Mouse (Mus musculus) forebrain, embryonic 15.5 days (tissue): Measurements from ENCODE around the gene Ptprh. TPM values are rescaled to one million over a fixed set of nuclear protein-coding genes. Genes with fewer than 3 reads are reported as not detected.

Experiments
- ATAC-seq: fragments of 200-750 bp; cut with Nextera tagmentation; replicated peaks from 2 replicates; pipeline ENCODE4 v1.8.0; 2017; ENCODE audit warnings: mild to moderate bottlenecking, moderate TSS enrichment, moderate library complexity
- H3K27ac ChIP-seq: fragments of 300-500 bp; sonication (generic); replicated peaks from 2 replicates; pipeline ENCODE4 v1.5.1; 2015; ENCODE audit warnings: mild to moderate bottlenecking, inconsistent platforms
- H3K27me3 ChIP-seq: fragments of 300-500 bp; sonication (generic); 2 replicates; pipeline ENCODE4 v1.6.1; 2015; ENCODE audit warnings: inconsistent platforms
- H3K36me3 ChIP-seq: fragments of 300-500 bp; sonication (generic); 2 replicates; pipeline ENCODE4 v1.6.1; 2015; ENCODE audit warnings: mild to moderate bottlenecking, inconsistent platforms
- H3K4me1 ChIP-seq: fragments of 300-500 bp; sonication (generic); 2 replicates; pipeline ENCODE4 v1.6.1; 2015; ENCODE audit warnings: inconsistent platforms
- H3K4me2 ChIP-seq: fragments of 300-500 bp; sonication (generic); replicated peaks from 2 replicates; pipeline ENCODE4 v1.6.1; 2015; ENCODE audit warnings: mild to moderate bottlenecking, inconsistent platforms
- H3K4me3 ChIP-seq: fragments of 300-500 bp; sonication (generic); 2 replicates; pipeline ENCODE4 v1.5.1; 2015; ENCODE audit warnings: mild to moderate bottlenecking, inconsistent platforms
- H3K9ac ChIP-seq: fragments of 300-500 bp; sonication (generic); replicated peaks from 2 replicates; pipeline ENCODE4 v1.6.1; 2015; ENCODE audit warnings: mild to moderate bottlenecking, inconsistent platforms
- H3K9me3 ChIP-seq: fragments of 300-500 bp; sonication (generic); 2 replicates; pipeline ENCODE4 v1.6.1; 2016; ENCODE audit warnings: inconsistent platforms
- WGBS: fragments of 180-500 bp; shearing (Covaris S2); methylation state at CpG from one replicate; pipeline ENCODE4 v1.1.7; 2015; ENCODE audit warnings: mixed read lengths; 5-methylcytosine and 5-hydroxymethylcytosine counted together
- polyA plus RNA-seq: library from polyadenylated mRNA; unstranded; fragments of >200 nt; fragmentation: Nextera tagmentation; extraction: Ambion mirVana; gene quantifications from 2 replicates; pipeline ENCODE4 v1.2.1, GENCODE M21; 2015

Ptprh gene
- polyA plus RNA-seq, 1 experiment from 2014 or later, result 0.24 TPM

GRCm38 (mm10) chr7:4629586-4629985 is 25.7 kb upstream of the Ptprh start:
- ATAC-seq, result no peak
- WGBS, result 93% methylated on average over 5 of the region's 5 CpGs
- no peaks in the 10 kb centered on the region for H3K9me3 ChIP-seq
- no peaks in the 10 kb centered on the region for H3K27me3 ChIP-seq
- H3K9ac ChIP-seq, result no peak overlapping the region
- no peaks in the 10 kb centered on the region for H3K4me1 ChIP-seq
- no peak overlapping the region for H3K27ac ChIP-seq
- H3K36me3 ChIP-seq, result peaks cover 56% of the 10 kb centered on the region
- no peak overlapping the region for H3K4me2 ChIP-seq
- no peak overlapping the region for H3K4me3 ChIP-seq

GRCm38 (mm10) chr7:4625928-4626327 is 22.1 kb upstream of the Ptprh start:
- no peaks in the 10 kb centered on the region for H3K9me3 ChIP-seq
- no peak overlapping the region for H3K9ac ChIP-seq
- WGBS, result 92% methylated on average over 2 of the region's 2 CpGs
- ATAC-seq, result no peak
- H3K4me1 ChIP-seq, result no peaks in the 10 kb centered on the region
- no peak overlapping the region for H3K27ac ChIP-seq
- no peak overlapping the region for H3K4me2 ChIP-seq
- H3K27me3 ChIP-seq, result no peaks in the 10 kb centered on the region
- peaks cover 23% of the 10 kb centered on the region for H3K36me3 ChIP-seq
- no peak overlapping the region for H3K4me3 ChIP-seq

- no peak overlapping the region for H3K4me2 ChIP-seq
These were observed 20.5 kb upstream of the Ptprh start for GRCm38 (mm10) chr7:4624343-4624742.

GRCm38 (mm10) chr7:4623544-4624189 is 19.8 kb upstream of the Ptprh start:
- no peaks in the 10 kb centered on the region for H3K9me3 ChIP-seq
- no peak overlapping the region for H3K4me2 ChIP-seq
- H3K9ac ChIP-seq, result no peak overlapping the region
- 0 out of 2 replicates have a peak, but pooled peaks have one; percentile 62 for ATAC-seq
- no peaks in the 10 kb centered on the region for H3K27me3 ChIP-seq
- H3K27ac ChIP-seq, result no peak overlapping the region
- H3K36me3 ChIP-seq, result peaks cover 3% of the 10 kb centered on the region; the same call in 1 of the 2 replicates
- no peak overlapping the region for H3K4me3 ChIP-seq
- H3K4me1 ChIP-seq, result no peaks in the 10 kb centered on the region
- WGBS, result 34% methylated on average over 3 of the region's 4 CpGs

More at GRCm38 (mm10) chr7:4624343-4624742, 20.5 kb upstream of the Ptprh start:
- Histone ChIP-seq H3K4me1 (no peaks in the 10 kb centered on the region), H3K27ac (no peak overlapping the region), H3K4me3 (no peak overlapping the region), H3K27me3 (no peaks in the 10 kb centered on the region), H3K9ac (no peak overlapping the region), H3K36me3 (peaks cover 10% of the 10 kb centered on the region; the same call in 1 of the 2 replicates), H3K9me3 (no peaks in the 10 kb centered on the region)
- 0 out of 2 replicates have a peak, but pooled peaks have one; percentile 35 for ATAC-seq
- WGBS, result 54% methylated on average over 1 of the region's 1 CpGs

GRCm38 (mm10) chr7:4619979-4620378 is 16.1 kb upstream of the Ptprh start:
- no peaks in the 10 kb centered on the region for H3K36me3 ChIP-seq
- no peaks in the 10 kb centered on the region for H3K27me3 ChIP-seq
- H3K4me3 ChIP-seq, result no peak overlapping the region
- no peak overlapping the region for H3K27ac ChIP-seq
- WGBS, result 40% methylated on average over 1 of the region's 1 CpGs
- no peaks in the 10 kb centered on the region for H3K4me1 ChIP-seq
- no peak for ATAC-seq
- H3K4me2 ChIP-seq, result no peak overlapping the region
- H3K9ac ChIP-seq, result no peak overlapping the region
- H3K9me3 ChIP-seq, result no peaks in the 10 kb centered on the region

GRCm38 (mm10) chr7:4613740-4614403 is 10.0 kb upstream of the Ptprh start:
- no peak overlapping the region for H3K9ac ChIP-seq
- H3K4me2 ChIP-seq, result no peak overlapping the region
- H3K4me1 ChIP-seq, result no peaks in the 10 kb centered on the region
- 82% methylated on average over 14 of the region's 14 CpGs for WGBS
- no peak overlapping the region for H3K27ac ChIP-seq
- no peak for ATAC-seq
- no peak overlapping the region for H3K4me3 ChIP-seq
- no peaks in the 10 kb centered on the region for H3K36me3 ChIP-seq
- H3K27me3 ChIP-seq, result no peaks in the 10 kb centered on the region
- H3K9me3 ChIP-seq, result no peaks in the 10 kb centered on the region

GRCm38 (mm10) chr7:4612956-4613355 is 9.1 kb upstream of the Ptprh start:
- ATAC-seq, result no peak
- no peaks in the 10 kb centered on the region for H3K27me3 ChIP-seq
- 62% methylated on average over 1 of the region's 1 CpGs for WGBS
- H3K9ac ChIP-seq, result no peak overlapping the region
- H3K4me2 ChIP-seq, result no peak overlapping the region
- H3K9me3 ChIP-seq, result no peaks in the 10 kb centered on the region
- H3K27ac ChIP-seq, result no peak overlapping the region
- no peaks in the 10 kb centered on the region for H3K4me1 ChIP-seq
- H3K36me3 ChIP-seq, result no peaks in the 10 kb centered on the region
- no peak overlapping the region for H3K4me3 ChIP-seq

- ATAC-seq, result no peak
- H3K9me3 ChIP-seq, result no peaks in the 10 kb centered on the region
- H3K4me2 ChIP-seq, result no peak overlapping the region
- no peak overlapping the region for H3K27ac ChIP-seq
- H3K9ac ChIP-seq, result no peak overlapping the region
- H3K4me1 ChIP-seq, result no peaks in the 10 kb centered on the region
- H3K36me3 ChIP-seq, result no peaks in the 10 kb centered on the region
- H3K27me3 ChIP-seq, result no peaks in the 10 kb centered on the region
- no peak overlapping the region for H3K4me3 ChIP-seq
- WGBS, result 57% methylated on average over 8 of the region's 8 CpGs
These were observed 8.5 kb upstream of the Ptprh start for GRCm38 (mm10) chr7:4612386-4612785.

- no peak for ATAC-seq
- no peak overlapping the region for H3K4me3 ChIP-seq
- no peak overlapping the region for H3K4me2 ChIP-seq
- H3K4me1 ChIP-seq, result no peaks in the 10 kb centered on the region
- no peak overlapping the region for H3K27ac ChIP-seq
- WGBS, result 77% methylated on average over 12 of the region's 12 CpGs
- H3K9me3 ChIP-seq, result no peaks in the 10 kb centered on the region
- H3K36me3 ChIP-seq, result no peaks in the 10 kb centered on the region
- H3K27me3 ChIP-seq, result no peaks in the 10 kb centered on the region
- H3K9ac ChIP-seq, result no peak overlapping the region
These were observed 8.1 kb upstream of the Ptprh start for GRCm38 (mm10) chr7:4611921-4612341.

- ATAC-seq, result no peak
These were observed 7.7 kb upstream of the Ptprh start for GRCm38 (mm10) chr7:4611511-4611910.

GRCm38 (mm10) chr7:4608002-4608401 is 4.2 kb upstream of the Ptprh start:
- no peaks in the 10 kb centered on the region for H3K27me3 ChIP-seq
- no peak overlapping the region for H3K9ac ChIP-seq
- no peaks in the 10 kb centered on the region for H3K36me3 ChIP-seq
- H3K9me3 ChIP-seq, result no peaks in the 10 kb centered on the region
- no peak overlapping the region for H3K4me3 ChIP-seq
- no peak for ATAC-seq
- H3K4me1 ChIP-seq, result no peaks in the 10 kb centered on the region
- 66% methylated on average over 5 of the region's 5 CpGs for WGBS
- H3K4me2 ChIP-seq, result no peak overlapping the region
- H3K27ac ChIP-seq, result no peak overlapping the region

More at GRCm38 (mm10) chr7:4611511-4611910, 7.7 kb upstream of the Ptprh start:
- Histone ChIP-seq H3K4me3 (no peak overlapping the region), H3K4me2 (no peak overlapping the region), H3K9me3 (no peaks in the 10 kb centered on the region), H3K27me3 (no peaks in the 10 kb centered on the region), H3K27ac (no peak overlapping the region), H3K9ac (no peak overlapping the region), H3K4me1 (no peaks in the 10 kb centered on the region), H3K36me3 (no peaks in the 10 kb centered on the region)
- WGBS, result 82% methylated on average over 12 of the region's 12 CpGs

- no peak overlapping the region for H3K4me3 ChIP-seq
- H3K4me1 ChIP-seq, result no peaks in the 10 kb centered on the region
- no peaks in the 10 kb centered on the region for H3K9me3 ChIP-seq
- no peaks in the 10 kb centered on the region for H3K36me3 ChIP-seq
- no peak for ATAC-seq
- H3K4me2 ChIP-seq, result no peak overlapping the region
- no peak overlapping the region for H3K27ac ChIP-seq
- H3K27me3 ChIP-seq, result no peaks in the 10 kb centered on the region
- no peak overlapping the region for H3K9ac ChIP-seq
- WGBS, result 85% methylated on average over 6 of the region's 6 CpGs
These were observed 872 bp downstream of the Ptprh start for GRCm38 (mm10) chr7:4602969-4603368.
